Mouse (Mus musculus): ENCODE results near the gene BC035044. TPM values are rescaled to one million over a fixed set of nuclear protein-coding genes. Genes with fewer than 3 reads are reported as not detected.
"Not testable (repeated sequence)": the region's sequence is repeated elsewhere in the genome, so short reads cannot be mapped to it uniquely, and the experiment has no call there.

BC035044 gene
- polyA plus RNA-seq, 1 experiment, result 16.8 TPM

DNA sequence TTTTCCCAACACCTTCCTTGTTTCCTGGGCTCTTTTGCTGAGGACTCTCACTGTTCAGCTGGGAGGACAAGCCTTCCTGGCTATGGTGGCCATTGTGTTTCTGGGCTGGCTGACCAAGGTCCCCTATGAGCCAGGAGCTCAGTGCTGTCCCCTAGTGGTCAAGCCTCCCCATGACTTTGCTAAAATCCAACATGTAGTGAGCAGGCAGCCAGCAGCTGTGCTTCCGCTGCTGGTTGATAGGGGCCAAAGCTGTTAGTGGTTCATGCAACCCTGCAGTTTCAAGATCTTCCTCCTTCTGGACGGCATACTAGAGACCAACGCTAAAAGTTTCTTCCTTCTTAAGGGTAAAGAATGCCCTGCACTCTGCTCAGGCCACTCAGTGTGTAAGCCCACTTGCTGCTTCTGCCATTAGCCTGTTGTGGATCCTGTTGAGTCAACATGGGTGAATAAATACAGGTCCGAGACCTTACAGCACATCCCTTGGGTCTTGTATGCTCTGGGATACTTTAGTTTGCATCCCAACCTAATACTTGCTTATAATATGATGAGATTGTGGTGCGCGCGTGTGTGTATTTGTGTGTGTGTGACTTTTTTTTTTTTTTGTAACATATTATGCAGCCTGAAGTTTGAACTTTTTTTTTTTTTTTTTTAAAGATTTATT, 45.5 kb downstream of the BC035044 start:
- TF ChIP-seq CTCF (IDR thresholded peaks at IDR 0.05; ENCODE audit: control insufficient read depth, insufficient read depth, low read length) (peak; percentile 99), POLR2A (IDR thresholded peaks at IDR 0.05; ENCODE audit: borderline replicate concordance, control insufficient read depth, low read depth, low read length) (no peak)
- Histone ChIP-seq H3K27ac (ENCODE audit: control insufficient read depth, insufficient read depth, low read depth, low read length, poor library complexity) (peak overlapping the region; percentile 18; the same call in 1 of the 2 replicates), H3K4me3 (replicated peaks; ENCODE audit: control insufficient read depth, low read depth, low read length) (no peak overlapping the region), H3K4me1 (ENCODE audit: control insufficient read depth, insufficient read depth, low read length) (peaks cover 2% of the 10 kb centered on the region; the same call in 1 of the 2 replicates)
- WGBS, result 22% methylated on average over 7 of the region's 7 CpGs

GRCm38 (mm10) chr6:128844586-128845080, 46.3 kb downstream of the BC035044 start:
- H3K4me3 ChIP-seq (replicated peaks; ENCODE audit: control insufficient read depth, low read depth, low read length), result no peak overlapping the region
- no peaks in the 10 kb centered on the region; the same call in 1 of the 2 replicates for H3K4me1 ChIP-seq (ENCODE audit: control insufficient read depth, insufficient read depth, low read length)
- WGBS, result 72% methylated on average over 5 of the region's 5 CpGs
- no peak overlapping the region for H3K27ac ChIP-seq (ENCODE audit: control insufficient read depth, insufficient read depth, low read depth, low read length, poor library complexity)
- TF ChIP-seq POLR2A (IDR thresholded peaks at IDR 0.05; ENCODE audit: borderline replicate concordance, control insufficient read depth, low read depth, low read length) (no peak), CTCF (IDR thresholded peaks at IDR 0.05; ENCODE audit: control insufficient read depth, insufficient read depth, low read length) (no peak)

- TF ChIP-seq CTCF (IDR thresholded peaks at IDR 0.05; ENCODE audit: control insufficient read depth, insufficient read depth, low read length), result no peak
- no peak for TF ChIP-seq POLR2A (IDR thresholded peaks at IDR 0.05; ENCODE audit: borderline replicate concordance, control insufficient read depth, low read depth, low read length)
- H3K4me1 ChIP-seq (ENCODE audit: control insufficient read depth, insufficient read depth, low read length), result no peaks in the 10 kb centered on the region; the same call in 1 of the 2 replicates
- H3K27ac ChIP-seq (ENCODE audit: control insufficient read depth, insufficient read depth, low read depth, low read length, poor library complexity), result no peak overlapping the region
- H3K4me3 ChIP-seq (replicated peaks; ENCODE audit: control insufficient read depth, low read depth, low read length), result no peak overlapping the region
- 35% methylated on average over 8 of the region's 8 CpGs for WGBS
These were observed 46.8 kb downstream of the BC035044 start for GRCm38 (mm10) chr6:128844131-128844530.

DNA sequence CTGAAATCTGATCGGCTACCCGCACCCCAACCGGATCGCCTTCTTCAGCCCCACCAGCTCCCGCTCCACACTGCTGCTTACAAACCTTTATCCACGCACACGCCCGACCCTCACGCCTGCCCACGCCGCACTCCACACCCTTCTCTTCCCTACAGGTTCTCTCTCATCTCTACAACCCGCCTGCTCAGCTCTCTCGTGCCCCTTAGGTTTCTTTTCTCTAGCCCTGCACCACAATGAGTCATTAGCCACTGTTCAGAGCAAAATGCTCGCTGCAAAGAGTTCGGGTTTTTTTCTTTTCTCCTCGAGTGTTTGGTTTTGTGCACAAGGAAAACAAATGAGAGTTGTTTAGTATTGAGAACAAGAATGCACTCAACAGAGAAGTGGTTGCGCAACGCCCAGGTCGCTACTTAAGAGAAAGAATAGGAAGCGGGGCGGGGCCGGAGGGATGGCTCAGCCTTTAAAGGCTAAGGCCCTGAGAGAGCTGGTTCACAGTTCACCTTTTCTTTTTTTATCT, 47.4 kb downstream of the BC035044 start:
- under 1% methylated on average over 22 of the region's 22 CpGs for WGBS
- H3K4me1 ChIP-seq (ENCODE audit: control insufficient read depth, insufficient read depth, low read length), result no peaks in the 10 kb centered on the region; the same call in 1 of the 2 replicates
- H3K4me3 ChIP-seq (replicated peaks; ENCODE audit: control insufficient read depth, low read depth, low read length), result peak overlapping the region; percentile 81
- TF ChIP-seq CTCF (IDR thresholded peaks at IDR 0.05; ENCODE audit: control insufficient read depth, insufficient read depth, low read length) (no peak), POLR2A (IDR thresholded peaks at IDR 0.05; ENCODE audit: borderline replicate concordance, control insufficient read depth, low read depth, low read length) (no peak)
- H3K27ac ChIP-seq (ENCODE audit: control insufficient read depth, insufficient read depth, low read depth, low read length, poor library complexity), result peak overlapping the region; percentile 94

DNA sequence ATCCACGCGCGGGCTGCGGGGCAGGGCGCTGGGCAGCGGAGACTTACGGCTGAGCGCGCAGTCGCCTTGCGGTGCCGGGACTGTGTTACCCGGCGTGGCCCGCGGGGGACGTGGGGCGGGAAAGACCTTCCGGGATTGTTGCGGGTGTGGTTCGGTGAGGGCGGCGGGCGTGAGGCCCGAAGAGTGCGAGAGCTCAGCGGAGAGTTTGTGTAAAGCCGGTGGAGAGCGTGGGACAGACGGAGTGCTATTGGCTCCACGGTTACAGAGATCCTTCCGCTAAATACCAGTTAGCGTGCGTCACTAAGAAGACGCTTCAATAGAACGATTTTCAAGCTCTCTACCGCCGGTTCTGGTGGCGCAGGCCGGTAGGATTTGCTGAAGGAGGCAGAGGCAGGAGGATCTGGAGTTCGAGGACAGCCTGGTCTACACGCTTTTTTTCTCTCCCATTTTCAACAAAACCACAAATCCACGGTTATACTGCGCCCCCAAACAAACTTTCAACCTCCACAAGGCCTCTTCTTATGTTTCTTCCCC, 47.9 kb downstream of the BC035044 start:
- peak overlapping the region; percentile 94 for H3K27ac ChIP-seq (ENCODE audit: control insufficient read depth, insufficient read depth, low read depth, low read length, poor library complexity)
- WGBS, result under 1% methylated on average over 44 of the region's 44 CpGs
- no peak for TF ChIP-seq CTCF (IDR thresholded peaks at IDR 0.05; ENCODE audit: control insufficient read depth, insufficient read depth, low read length)
- TF ChIP-seq POLR2A (IDR thresholded peaks at IDR 0.05; ENCODE audit: borderline replicate concordance, control insufficient read depth, low read depth, low read length), result peak; percentile 72
- no peaks in the 10 kb centered on the region; the same call in 1 of the 2 replicates for H3K4me1 ChIP-seq (ENCODE audit: control insufficient read depth, insufficient read depth, low read length)
- peak overlapping the region; percentile 81 for H3K4me3 ChIP-seq (replicated peaks; ENCODE audit: control insufficient read depth, low read depth, low read length)

GRCm38 (mm10) chr6:128842356-128842944, 48.5 kb downstream of the BC035044 start:
- TF ChIP-seq POLR2A (IDR thresholded peaks at IDR 0.05; ENCODE audit: borderline replicate concordance, control insufficient read depth, low read depth, low read length) (no peak), CTCF (IDR thresholded peaks at IDR 0.05; ENCODE audit: control insufficient read depth, insufficient read depth, low read length) (no peak)
- Histone ChIP-seq H3K4me1 (ENCODE audit: control insufficient read depth, insufficient read depth, low read length) (no peaks in the 10 kb centered on the region; the same call in 1 of the 2 replicates), H3K4me3 (replicated peaks; ENCODE audit: control insufficient read depth, low read depth, low read length) (peak overlapping the region; percentile 81), H3K27ac (ENCODE audit: control insufficient read depth, insufficient read depth, low read depth, low read length, poor library complexity) (peak overlapping the region; percentile 94)
- WGBS, result 1% methylated on average over 20 of the region's 20 CpGs

GRCm38 (mm10) chr6:128841327-128842089, 49.4 kb downstream of the BC035044 start:
- no peak for TF ChIP-seq POLR2A (IDR thresholded peaks at IDR 0.05; ENCODE audit: borderline replicate concordance, control insufficient read depth, low read depth, low read length)
- no peak for TF ChIP-seq CTCF (IDR thresholded peaks at IDR 0.05; ENCODE audit: control insufficient read depth, insufficient read depth, low read length)
- Histone ChIP-seq H3K4me1 (ENCODE audit: control insufficient read depth, insufficient read depth, low read length) (no peaks in the 10 kb centered on the region; the same call in 1 of the 2 replicates), H3K27ac (ENCODE audit: control insufficient read depth, insufficient read depth, low read depth, low read length, poor library complexity) (no peak overlapping the region), H3K4me3 (replicated peaks; ENCODE audit: control insufficient read depth, low read depth, low read length) (no peak overlapping the region)
- 40% methylated on average over 4 of the region's 4 CpGs for WGBS

DNA sequence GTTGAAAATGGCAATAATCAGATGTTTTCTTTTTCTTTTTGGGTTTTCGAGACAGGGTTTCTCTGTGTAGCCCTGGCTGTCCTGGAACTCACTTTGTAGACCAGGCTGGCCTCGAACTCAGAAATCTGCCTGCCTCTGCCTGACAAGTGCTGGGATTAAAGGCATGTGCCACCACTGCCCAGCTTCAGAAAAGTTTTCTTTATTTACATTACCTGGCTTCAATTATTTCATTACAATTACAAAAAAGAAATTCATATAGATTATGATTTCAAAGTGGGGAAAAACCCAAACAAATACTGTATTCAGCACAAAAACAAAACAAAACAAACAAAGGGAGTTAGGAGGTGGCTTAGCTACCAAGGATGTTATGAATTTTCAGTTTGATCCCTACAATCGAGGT, 50.3 kb downstream of the BC035044 start:
- WGBS, result 54% methylated on average over 3 of the region's 3 CpGs
- H3K4me3 ChIP-seq (replicated peaks; ENCODE audit: control insufficient read depth, low read depth, low read length); H3K4me1 ChIP-seq (ENCODE audit: control insufficient read depth, insufficient read depth, low read length); H3K27ac ChIP-seq (ENCODE audit: control insufficient read depth, insufficient read depth, low read depth, low read length, poor library complexity): not testable (repeated sequence)

Data from bone marrow, adult 2 months (tissue).